Mouse (Mus musculus) ES-Bruce4 (cell line): ENCODE measurements at regions not wholly inside any gene's neighbourhood (a gene's known extent, or its start where the extent isn't known, plus 50 kb on each side); places are given as distances from the start of the nearest gene placed in this dataset.

ENCODE experiments used
- CTCF ChIP-seq: IDR thresholded peaks from one replicate; pipeline ENCODE4 v1.8.1; 2011; ENCODE audit warnings: low read depth, low read length
- POLR2A ChIP-seq: IDR thresholded peaks from one replicate; pipeline ENCODE4 v1.8.1; 2011; ENCODE audit warnings: low read length; ENCODE audit not compliant: insufficient read depth

- TF ChIP-seq CTCF = no peak
- no peak for TF ChIP-seq POLR2A
Observed at GRCm38 (mm10) chr4:9031634-9032033, 792.8 kb upstream of the Car8 start.
